Mouse (Mus musculus) midbrain, postnatal 0 days (tissue): Measurements from ENCODE around the gene Dpp9. TPM values are rescaled to one million over a fixed set of nuclear protein-coding genes. Genes with fewer than 3 reads are reported as not detected.
A peak's percentile ranks its signal among the peaks of the same experiment; 100 is the strongest.

ENCODE experiments used
- ATAC-seq: fragments of 200-750 bp; cut with Nextera tagmentation; 2 replicates; pipeline ENCODE4 v1.8.0; 2017; ENCODE audit warnings: moderate number of reproducible peaks, mild to moderate bottlenecking, moderate TSS enrichment, moderate library complexity; ENCODE audit not compliant: low FRiP score
- DNase-seq: peaks from one replicate; pipeline ENCODE4 v3.0.0-alpha.2; 2015; ENCODE audit warnings: low spot score
- H3K27ac ChIP-seq: fragments of 300-500 bp; sonication (generic); 2 replicates; pipeline ENCODE4 v1.5.1; 2014; ENCODE audit warnings: low read depth, mild to moderate bottlenecking, low read length, mixed read lengths
- H3K27me3 ChIP-seq: fragments of 300-500 bp; sonication (generic); 2 replicates; pipeline ENCODE4 v1.6.1; 2014; ENCODE audit warnings: low read length, control low read depth, mixed read lengths; ENCODE audit not compliant: insufficient read depth
- H3K36me3 ChIP-seq: fragments of 300-500 bp; sonication (generic); 2 replicates; pipeline ENCODE4 v1.6.1; 2014; ENCODE audit warnings: low read length, control low read depth, mixed read lengths; ENCODE audit not compliant: insufficient read depth
- H3K4me1 ChIP-seq: fragments of 300-500 bp; sonication (generic); 2 replicates; pipeline ENCODE4 v1.6.1; 2014; ENCODE audit warnings: mild to moderate bottlenecking, control low read depth, antibody characterized with exemption, low read length, mixed read lengths; ENCODE audit not compliant: insufficient read depth
- H3K4me2 ChIP-seq: fragments of 300-500 bp; sonication (generic); 2 replicates; pipeline ENCODE4 v1.6.1; 2014; ENCODE audit warnings: low read depth, mild to moderate bottlenecking, low read length, mixed read lengths; ENCODE audit not compliant: poor library complexity, severe bottlenecking
- H3K4me3 ChIP-seq: fragments of 300-500 bp; sonication (generic); 2 replicates; pipeline ENCODE4 v1.5.1; 2014; ENCODE audit warnings: low read depth, mild to moderate bottlenecking, low read length, moderate library complexity
- H3K9ac ChIP-seq: fragments of 300-500 bp; sonication (generic); replicated peaks from 2 replicates; pipeline ENCODE4 v1.6.1; 2014; ENCODE audit warnings: mild to moderate bottlenecking, low read length, moderate library complexity, mixed read lengths; ENCODE audit not compliant: poor library complexity, severe bottlenecking
- H3K9me3 ChIP-seq: fragments of 300-500 bp; sonication (generic); 2 replicates; pipeline ENCODE4 v1.6.1; 2016; ENCODE audit warnings: low read length, control low read depth
- CTCF ChIP-seq: IDR thresholded peaks from 2 replicates; pipeline ENCODE4 v1.5.1; 2016; ENCODE audit warnings: antibody characterized with exemption, mild to moderate bottlenecking
- WGBS: fragments of 180-500 bp; shearing (Covaris S2); extraction: QIAGEN DNeasy Blood & Tissue Kit; methylation state at CpG from one replicate; pipeline ENCODE4 v1.1.7; 2014; 5-methylcytosine and 5-hydroxymethylcytosine counted together
- polyA plus RNA-seq: library from polyadenylated mRNA; unstranded; fragments of >200 nt; fragmentation: Nextera tagmentation; extraction: Ambion mirVana; gene quantifications from 2 replicates; pipeline ENCODE4 v1.2.1, GENCODE M21; 2015
- total RNA-seq: library from RNA; depleted of rRNA; stranded (reverse); fragments of >200 nt; gene quantifications from 2 replicates; pipeline ENCODE4 v1.2.3, GENCODE M21; 2014; rRNA removed

Dpp9 gene
- total RNA-seq: 24.6 and 29.7 TPM in 2 replicates
- polyA plus RNA-seq: 19.4 and 19.7 TPM in 2 replicates

- Histone ChIP-seq H3K9ac (peak within 1 kb of the TSS; percentile 93), H3K9me3 (no peaks in the 10 kb centered on the region), H3K36me3 (no peaks in the 10 kb centered on the region), H3K27ac (peak within 1 kb of the TSS; percentile 91), H3K4me3 (peak within 1 kb of the TSS; percentile 76), H3K4me2 (peak within 1 kb of the TSS; percentile 68), H3K4me1 (peaks cover 14% of the 10 kb centered on the region), H3K27me3 (no peaks in the 10 kb centered on the region)
- WGBS: under 1% methylated on average over 39 of the region's 78 CpGs
- ATAC-seq (peak; percentile 99), DNase-seq (peak; percentile 98)
- TF ChIP-seq CTCF: peak; percentile 62
Observed at GRCm38 (mm10) chr17:56218377-56219191, at the start of gene Dpp9. Dpp9 (minus strand) TSS chr17:56218905.

GRCm38 (mm10) chr17:56266271-56266670 is 47.6 kb upstream of the Dpp9 start:
- no peaks in the 10 kb centered on the region for H3K9me3 ChIP-seq
- TF ChIP-seq CTCF: no peak
- WGBS: 63% methylated on average over 3 of the region's 3 CpGs
- no peaks in the 10 kb centered on the region for H3K27me3 ChIP-seq
- H3K4me2 ChIP-seq: no peak overlapping the region
- no peak overlapping the region for H3K27ac ChIP-seq
- ATAC-seq: no peak
- H3K4me3 ChIP-seq: no peak overlapping the region
- no peak for DNase-seq
- H3K9ac ChIP-seq: no peak overlapping the region
- H3K36me3 ChIP-seq: peaks cover 26% of the 10 kb centered on the region
- peaks cover 2% of the 10 kb centered on the region; the same call in 1 of the 2 replicates for H3K4me1 ChIP-seq

- no peak for ATAC-seq
- Histone ChIP-seq H3K9me3 (no peaks in the 10 kb centered on the region), H3K4me3 (no peak overlapping the region), H3K36me3 (peaks cover 27% of the 10 kb centered on the region), H3K4me1 (peaks cover 4% of the 10 kb centered on the region; the same call in 1 of the 2 replicates), H3K27me3 (no peaks in the 10 kb centered on the region), H3K9ac (no peak overlapping the region), H3K4me2 (no peak overlapping the region), H3K27ac (no peak overlapping the region)
- 94% methylated on average over 3 of the region's 3 CpGs for WGBS
- TF ChIP-seq CTCF: no peak
- no peak for DNase-seq
Observed at GRCm38 (mm10) chr17:56265869-56266268, 47.2 kb upstream of the Dpp9 start.

GRCm38 (mm10) chr17:56265011-56265410 is 46.3 kb upstream of the Dpp9 start:
- WGBS: 91% methylated on average over 4 of the region's 4 CpGs
- Histone ChIP-seq H3K36me3 (peaks cover 31% of the 10 kb centered on the region), H3K27ac (no peak overlapping the region), H3K9me3 (no peaks in the 10 kb centered on the region), H3K27me3 (no peaks in the 10 kb centered on the region), H3K4me1 (peaks cover 7% of the 10 kb centered on the region; the same call in 1 of the 2 replicates), H3K4me3 (no peak overlapping the region), H3K9ac (no peak overlapping the region), H3K4me2 (no peak overlapping the region)
- DNase-seq: no peak
- ATAC-seq: no peak
- no peak for TF ChIP-seq CTCF

- no peak overlapping the region for H3K9ac ChIP-seq
- H3K27ac ChIP-seq: no peak overlapping the region
- TF ChIP-seq CTCF: peak; percentile 81
- ATAC-seq (peak; percentile 70), DNase-seq (peak; percentile 82)
- H3K4me1 ChIP-seq: peaks cover 10% of the 10 kb centered on the region
- H3K27me3 ChIP-seq: no peaks in the 10 kb centered on the region
- WGBS: 20% methylated on average over 8 of the region's 8 CpGs
- peaks cover 40% of the 10 kb centered on the region for H3K36me3 ChIP-seq
- no peak overlapping the region for H3K4me3 ChIP-seq
- no peak overlapping the region for H3K4me2 ChIP-seq
- H3K9me3 ChIP-seq: no peaks in the 10 kb centered on the region
Observed at GRCm38 (mm10) chr17:56264020-56264419, 45.3 kb upstream of the Dpp9 start.

- Histone ChIP-seq H3K4me3 (no peak overlapping the region), H3K36me3 (peaks cover 44% of the 10 kb centered on the region), H3K4me2 (no peak overlapping the region), H3K9me3 (no peaks in the 10 kb centered on the region), H3K27ac (no peak overlapping the region), H3K27me3 (no peaks in the 10 kb centered on the region), H3K4me1 (peaks cover 10% of the 10 kb centered on the region), H3K9ac (no peak overlapping the region)
- no peak for DNase-seq
- TF ChIP-seq CTCF: no peak
- ATAC-seq: no peak
- WGBS: 95% methylated on average over 3 of the region's 3 CpGs
Observed at GRCm38 (mm10) chr17:56262645-56263094, 44.0 kb upstream of the Dpp9 start.
